Mouse (Mus musculus): ENCODE data around the gene Hibadh.

Gene Hibadh

DNA sequence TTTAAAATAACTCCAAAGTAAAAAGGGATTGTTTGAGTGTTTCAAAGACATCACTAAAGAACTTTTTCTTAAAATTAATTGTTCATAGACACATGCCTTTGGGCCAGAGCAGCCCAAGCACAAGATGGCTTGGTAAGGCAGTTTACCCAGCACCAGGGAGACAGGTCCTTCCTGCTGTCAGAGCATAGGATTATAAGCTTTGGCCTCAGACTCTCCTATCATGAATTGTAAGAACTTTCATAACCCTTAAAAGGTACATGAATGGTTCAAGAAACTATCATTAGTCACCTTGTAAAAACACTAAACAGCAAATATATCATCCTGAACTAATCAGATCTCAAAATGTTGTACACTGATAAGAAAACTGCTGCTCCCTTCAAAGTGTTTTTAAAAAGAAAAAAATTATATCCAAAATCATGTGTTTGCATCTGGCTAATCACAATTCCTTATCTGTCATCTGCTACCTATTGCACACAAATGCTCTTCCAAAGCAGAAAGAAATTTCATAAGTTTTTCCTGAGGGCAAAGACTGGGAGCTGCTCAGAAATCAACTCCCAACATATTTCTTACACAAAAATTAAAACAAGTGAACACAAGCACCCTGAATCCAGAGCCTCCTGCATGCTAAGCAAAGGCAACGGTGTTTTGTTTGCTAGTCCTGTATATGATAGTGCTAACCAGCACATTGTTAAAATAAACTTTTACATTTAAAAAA, 1.6 kb downstream of the Hibadh start:
- DNase-seq: no peak

- DNase-seq: no peak
These were observed 2.9 kb downstream of the Hibadh start for GRCm38 (mm10) chr6:52637337-52637736.

DNA sequence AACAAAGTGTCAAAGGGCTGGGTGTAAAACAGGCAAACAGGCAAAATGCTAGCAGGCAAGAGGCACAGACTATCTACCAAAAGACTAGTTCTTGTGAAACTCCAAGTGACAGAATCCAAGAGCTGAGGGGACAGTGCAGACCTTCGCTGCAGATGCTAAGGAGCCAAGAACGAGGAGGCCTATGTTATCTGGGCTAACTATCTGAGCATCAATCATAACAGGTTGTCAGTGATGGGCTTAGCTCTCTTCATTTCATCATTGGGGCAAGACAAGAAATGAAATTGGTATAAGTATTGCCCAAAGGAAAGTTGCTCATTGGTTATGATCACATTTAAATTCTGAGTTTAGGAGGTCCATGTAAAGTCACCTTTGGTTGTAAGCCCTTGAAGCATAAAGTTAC, 4.8 kb downstream of the Hibadh start:
- DNase-seq: no peak

- no peak for DNase-seq
These were observed 9.6 kb downstream of the Hibadh start for GRCm38 (mm10) chr6:52630625-52631024.

- DNase-seq: no peak
These were observed 11.0 kb downstream of the Hibadh start for GRCm38 (mm10) chr6:52629180-52629579.

DNA sequence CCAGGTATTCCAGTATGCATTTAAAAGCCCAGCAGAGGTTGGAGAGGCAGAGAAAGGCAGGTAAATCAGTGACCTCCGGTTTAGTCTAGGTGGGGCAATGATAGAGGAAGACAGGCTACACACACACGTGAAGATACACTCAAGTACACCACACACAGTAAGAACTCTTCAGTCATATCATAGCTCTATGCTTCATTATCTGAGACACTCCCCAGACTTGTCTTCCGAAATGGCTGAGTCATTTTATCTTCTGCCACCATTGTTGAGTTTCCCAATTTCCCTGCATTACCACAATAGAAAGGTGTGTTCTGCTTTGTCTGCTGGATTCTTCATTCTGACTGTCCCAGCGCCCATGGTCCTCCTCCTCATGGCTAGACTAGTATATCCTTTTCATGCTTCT, 13.5 kb downstream of the Hibadh start:
- DNase-seq: no peak

DNA sequence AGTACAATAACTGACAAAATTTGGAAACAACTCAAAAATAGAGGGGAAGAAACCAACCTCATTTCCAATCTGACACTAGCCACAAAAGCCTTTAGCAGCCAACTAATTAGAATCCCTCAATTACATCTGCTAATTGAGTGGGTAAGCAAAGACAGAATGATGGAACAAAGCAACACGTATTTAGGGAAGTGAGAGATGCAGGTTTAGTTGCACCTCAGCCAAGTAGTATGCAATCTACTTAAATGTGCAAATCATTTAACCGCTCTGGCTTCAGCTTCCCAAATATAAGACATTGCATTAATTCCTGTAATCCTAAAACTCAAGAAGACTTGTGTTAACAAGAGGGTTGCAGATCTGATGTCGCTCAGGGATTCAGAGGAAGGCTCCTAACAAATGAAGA, 16.4 kb downstream of the Hibadh start:
- DNase-seq: no peak

GRCm38 (mm10) chr6:52621731-52622480, 18.3 kb downstream of the Hibadh start:
- no peak for DNase-seq

GRCm38 (mm10) chr6:52620090-52620489, 20.1 kb downstream of the Hibadh start:
- no peak for DNase-seq

DNA sequence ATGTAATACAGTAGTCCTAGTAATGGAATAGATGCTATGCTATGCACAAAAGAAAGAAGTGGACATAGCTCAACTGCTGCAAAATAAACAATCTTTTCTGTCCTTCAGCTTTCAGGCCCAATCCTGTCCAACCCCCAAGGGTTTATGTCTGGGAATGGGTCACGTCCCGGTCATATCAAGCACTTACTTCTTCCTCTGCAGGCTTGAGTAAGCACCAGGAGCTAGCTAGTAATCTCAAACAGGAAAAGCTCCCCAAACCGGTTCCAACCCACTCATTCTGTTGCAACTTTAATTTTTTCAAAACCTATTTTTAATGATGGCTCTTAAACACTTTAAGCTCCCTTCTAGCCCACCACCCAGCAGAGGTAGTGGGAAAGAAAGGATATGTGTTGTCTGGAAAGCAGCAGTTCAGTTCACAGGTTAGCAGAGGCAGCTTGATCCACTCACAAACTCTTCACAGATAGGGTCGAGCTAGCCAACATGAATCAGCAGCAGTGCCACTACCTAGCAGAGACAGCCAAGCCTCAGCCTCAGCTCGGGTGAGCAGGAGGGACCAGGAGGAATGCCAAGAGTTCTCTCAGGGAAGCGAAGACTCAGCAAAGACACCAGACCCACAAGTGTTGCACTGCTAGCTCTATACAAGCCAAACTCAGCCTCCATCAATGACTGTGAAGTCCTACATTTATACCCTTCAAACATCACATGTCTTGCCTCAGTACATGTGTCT, 30.4 kb downstream of the Hibadh start:
- DNase-seq: no peak

DNA sequence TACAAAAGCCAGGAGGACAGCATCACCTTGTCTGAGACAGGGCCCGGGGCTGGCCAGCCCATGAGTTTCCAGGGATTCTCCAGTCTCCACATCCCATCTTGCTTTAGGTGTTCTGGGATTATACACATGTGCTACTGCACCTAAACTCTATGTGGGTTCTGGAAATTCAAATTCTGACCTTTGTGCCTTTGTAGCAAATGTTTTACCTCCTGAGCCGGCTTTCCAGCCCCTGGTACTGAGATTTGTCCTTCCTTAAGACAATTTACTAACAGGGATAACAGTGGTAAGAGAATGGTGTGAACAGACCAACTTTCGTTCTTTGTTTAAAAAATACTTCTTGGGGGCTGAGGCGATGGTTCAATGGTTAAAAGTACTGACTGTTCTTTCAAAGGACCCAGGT, 32.1 kb downstream of the Hibadh start:
- no peak for DNase-seq

GRCm38 (mm10) chr6:52606746-52607347, 33.3 kb downstream of the Hibadh start:
- no peak for DNase-seq

- no peak for DNase-seq
These were observed 38.2 kb downstream of the Hibadh start for GRCm38 (mm10) chr6:52601706-52602642.

GRCm38 (mm10) chr6:52601117-52601516, 39.1 kb downstream of the Hibadh start:
- peak; percentile 27 for DNase-seq

DNA sequence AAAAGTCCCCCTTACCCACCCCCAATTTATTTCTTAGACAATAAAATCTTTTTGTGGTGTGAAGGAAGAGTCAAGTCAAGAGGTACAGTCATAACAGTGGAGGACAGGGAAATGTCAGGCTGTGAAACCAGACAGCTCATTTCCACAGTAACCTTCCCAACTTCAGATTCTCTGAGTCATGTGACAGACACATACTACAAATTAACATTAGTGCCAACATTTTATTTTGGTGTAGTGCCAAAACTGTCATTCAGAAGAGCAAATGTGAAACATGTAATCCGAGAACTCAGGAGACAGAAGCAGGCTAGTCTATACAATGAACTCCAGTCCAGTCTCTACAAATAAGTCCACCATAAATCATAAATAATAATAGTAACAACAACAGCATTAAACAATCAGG, 45.4 kb downstream of the Hibadh start:
- DNase-seq: no peak

- DNase-seq: no peak
These were observed 53.6 kb downstream of the Hibadh start for GRCm38 (mm10) chr6:52586564-52586963.

DNA sequence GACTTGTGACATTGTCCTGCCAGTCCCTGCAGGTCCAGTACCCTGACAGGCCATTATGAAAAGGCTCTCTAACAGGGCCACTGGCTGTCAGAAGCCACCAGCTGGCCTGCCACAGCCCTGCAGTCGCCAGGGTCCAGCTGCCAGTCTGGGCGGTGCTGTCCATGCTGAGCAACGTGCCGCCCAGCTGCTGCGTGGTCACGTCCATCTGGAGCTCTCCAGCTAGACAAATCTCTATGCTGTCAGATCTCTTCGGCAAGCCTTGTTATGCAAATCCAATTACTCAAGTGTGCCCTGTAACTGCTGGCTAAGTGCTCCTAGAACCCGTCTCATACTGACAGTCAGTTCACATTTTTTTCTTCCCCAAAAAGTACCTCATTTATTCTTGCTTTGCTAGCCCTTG, 55.8 kb downstream of the Hibadh start:
- peak; percentile 38 for DNase-seq

- no peak for DNase-seq
These were observed 59.1 kb downstream of the Hibadh start for GRCm38 (mm10) chr6:52581081-52581480.

DNA sequence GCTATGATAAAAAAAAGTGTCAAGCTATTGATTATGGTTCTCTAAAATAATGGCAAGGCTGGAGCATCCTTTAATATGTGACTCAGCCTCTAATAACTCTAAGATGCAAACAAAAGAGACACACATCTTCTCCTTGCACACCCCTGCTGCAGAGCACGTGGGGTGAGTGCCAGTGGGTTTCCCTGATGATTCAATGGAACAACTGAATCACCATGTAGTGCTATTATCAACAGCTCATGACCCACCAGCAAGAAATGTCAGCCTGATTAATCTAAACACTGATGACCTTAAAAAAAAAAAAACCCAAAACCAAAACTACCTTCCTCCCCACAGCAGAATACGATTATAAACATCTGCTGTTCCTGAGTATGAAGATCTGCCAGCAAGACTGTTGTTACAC, 61.9 kb downstream of the Hibadh start:
- no peak for DNase-seq

DNA sequence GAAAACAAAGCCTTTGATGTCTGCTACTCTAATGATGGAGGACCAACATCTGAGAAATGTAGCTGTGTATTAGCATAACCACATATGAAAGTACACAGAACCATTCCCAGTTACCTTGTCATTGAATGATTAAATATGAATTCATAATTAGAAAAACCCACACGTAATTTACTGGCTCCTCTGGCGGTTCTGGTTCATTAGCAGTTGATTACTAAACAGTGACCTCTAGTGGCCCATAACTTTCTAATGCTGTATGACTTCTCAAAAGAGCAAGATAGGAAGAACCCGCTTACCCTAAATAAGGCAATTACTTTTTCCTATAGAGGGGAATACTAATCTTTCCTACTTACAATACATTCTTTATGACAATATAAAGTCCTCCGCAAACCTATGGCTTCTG, 62.9 kb downstream of the Hibadh start:
- peak; percentile 9 for DNase-seq

- DNase-seq: no peak
These were observed 71.5 kb downstream of the Hibadh start for GRCm38 (mm10) chr6:52568706-52569105.

Data from right cerebral cortex, adult 18-20 months (tissue).